Mouse (Mus musculus) lung, embryonic 15.5 days (tissue): ENCODE data around the gene Agl. TPM values are rescaled to one million over a fixed set of nuclear protein-coding genes. Genes with fewer than 3 reads are reported as not detected.
"Not testable (repeated sequence)": the region's sequence is repeated elsewhere in the genome, so short reads cannot be mapped to it uniquely, and the experiment has no call there.

ENCODE experiments used
- ATAC-seq: fragments of 200-750 bp; cut with Nextera tagmentation; 2 replicates; pipeline ENCODE4 v1.8.0; 2017; ENCODE audit warnings: moderate number of reproducible peaks, borderline replicate concordance; ENCODE audit not compliant: low FRiP score, low TSS enrichment; ENCODE audit errors: extremely low read depth
- H3K27ac ChIP-seq: fragments of 300-500 bp; sonication (generic); 2 replicates; pipeline ENCODE4 v1.5.1; 2015; ENCODE audit warnings: moderate library complexity, mild to moderate bottlenecking, inconsistent platforms
- H3K27me3 ChIP-seq: fragments of 300-500 bp; sonication (generic); 2 replicates; pipeline ENCODE4 v1.6.1; 2015; ENCODE audit warnings: inconsistent platforms
- H3K36me3 ChIP-seq: fragments of 300-500 bp; sonication (generic); 2 replicates; pipeline ENCODE4 v1.6.1; 2015; ENCODE audit warnings: inconsistent platforms
- H3K4me1 ChIP-seq: fragments of 300-500 bp; sonication (generic); 2 replicates; pipeline ENCODE4 v1.6.1; 2015; ENCODE audit warnings: inconsistent platforms
- H3K4me2 ChIP-seq: fragments of 300-500 bp; sonication (generic); 2 replicates; pipeline ENCODE4 v1.6.1; 2015; ENCODE audit warnings: inconsistent platforms, mild to moderate bottlenecking, moderate library complexity
- H3K4me3 ChIP-seq: fragments of 300-500 bp; sonication (generic); 2 replicates; pipeline ENCODE4 v1.5.1; 2015; ENCODE audit warnings: mild to moderate bottlenecking, inconsistent platforms
- H3K9ac ChIP-seq: fragments of 300-500 bp; sonication (generic); 2 replicates; pipeline ENCODE4 v1.6.1; 2015; ENCODE audit warnings: inconsistent platforms
- H3K9me3 ChIP-seq: fragments of 300-500 bp; sonication (generic); 2 replicates; pipeline ENCODE4 v1.6.1; 2016; ENCODE audit warnings: inconsistent platforms
- WGBS: fragments of 180-500 bp; shearing (Covaris S2); methylation state at CpG from one replicate; pipeline ENCODE4 v1.1.7; 2015; 5-methylcytosine and 5-hydroxymethylcytosine counted together
- polyA plus RNA-seq: library from polyadenylated mRNA; unstranded; fragments of >200 nt; fragmentation: Nextera tagmentation; extraction: Ambion mirVana; gene quantifications from 2 replicates; pipeline ENCODE4 v1.2.1, GENCODE M21; 2015

Agl gene
- polyA plus RNA-seq, 1 experiment from 2014 or later: 17.7 TPM

DNA sequence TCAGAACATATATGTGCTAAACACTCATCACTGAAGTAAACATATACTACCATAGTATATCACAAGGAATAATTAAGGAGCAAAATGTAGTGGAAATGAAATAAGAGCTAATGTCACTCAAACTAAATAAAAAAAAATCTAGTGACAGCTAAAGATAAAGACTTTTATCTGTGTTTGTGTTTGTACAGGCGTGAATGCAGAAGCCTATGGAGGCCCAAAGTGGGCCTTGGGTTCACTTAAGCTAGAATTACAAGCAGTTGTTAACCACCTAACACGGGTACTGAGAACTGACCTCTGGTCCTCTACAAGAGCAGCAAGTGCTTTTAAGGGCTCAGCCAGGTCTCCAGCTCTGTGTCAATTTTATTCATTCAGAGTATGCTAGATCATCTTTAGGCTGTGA is 31.0 kb downstream of the Agl start:
- Histone ChIP-seq H3K9ac (no peak overlapping the region), H3K27ac (no peak overlapping the region), H3K4me3 (no peak overlapping the region), H3K4me2 (no peak overlapping the region), H3K4me1 (no peaks in the 10 kb centered on the region), H3K36me3 (peaks cover 37% of the 10 kb centered on the region), H3K9me3 (no peaks in the 10 kb centered on the region), H3K27me3 (no peaks in the 10 kb centered on the region)
- no peak for ATAC-seq
- WGBS: 79% methylated on average over 2 of the region's 2 CpGs

DNA sequence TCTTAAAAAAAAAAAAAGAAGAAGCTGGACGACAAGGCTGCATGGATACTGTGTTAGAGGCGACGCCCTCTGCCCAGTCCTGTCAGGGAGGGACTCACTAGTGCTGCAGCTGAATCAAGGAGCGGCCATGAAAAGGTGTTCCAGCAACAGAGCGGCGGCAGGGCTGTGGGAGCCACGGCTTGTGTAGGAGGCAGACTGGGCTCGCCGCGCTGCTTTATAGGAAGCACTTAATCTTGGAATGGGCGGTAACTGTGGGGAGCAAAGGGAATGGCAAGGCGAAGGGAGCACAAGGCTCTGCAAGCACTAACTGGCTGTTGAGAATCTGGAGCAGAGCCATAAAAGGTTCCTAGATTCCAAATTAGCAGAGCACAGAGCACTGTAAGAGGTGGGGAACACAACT is 34.1 kb downstream of the Agl start:
- H3K27me3 ChIP-seq: no peaks in the 10 kb centered on the region
- H3K27ac ChIP-seq: no peak overlapping the region
- no peaks in the 10 kb centered on the region for H3K9me3 ChIP-seq
- H3K4me3 ChIP-seq: no peak overlapping the region
- no peaks in the 10 kb centered on the region for H3K4me1 ChIP-seq
- peaks cover 31% of the 10 kb centered on the region for H3K36me3 ChIP-seq
- H3K4me2 ChIP-seq: no peak overlapping the region
- no peak overlapping the region for H3K9ac ChIP-seq
- 86% methylated on average over 12 of the region's 12 CpGs for WGBS
- ATAC-seq: no peak

DNA sequence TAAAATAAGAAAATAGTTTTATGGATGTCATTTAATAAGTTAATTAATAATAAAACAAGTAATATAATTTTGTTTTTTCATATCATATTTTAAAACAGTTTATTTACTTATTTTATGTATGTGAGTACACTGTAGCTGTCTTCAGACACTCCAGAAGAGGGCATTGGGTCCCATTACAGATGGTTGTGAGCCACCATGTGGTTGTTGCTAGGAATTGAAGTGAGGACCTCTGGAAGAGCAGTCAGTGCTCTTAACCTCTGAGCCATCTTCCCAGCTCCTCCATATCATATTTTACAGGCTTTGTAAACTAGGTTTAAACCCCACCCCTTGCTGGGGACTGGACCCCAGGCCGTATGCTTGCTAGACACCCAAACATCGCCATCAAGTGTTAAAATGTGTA is 36.4 kb downstream of the Agl start:
- ATAC-seq: no peak
- H3K9ac ChIP-seq: no peak overlapping the region

DNA sequence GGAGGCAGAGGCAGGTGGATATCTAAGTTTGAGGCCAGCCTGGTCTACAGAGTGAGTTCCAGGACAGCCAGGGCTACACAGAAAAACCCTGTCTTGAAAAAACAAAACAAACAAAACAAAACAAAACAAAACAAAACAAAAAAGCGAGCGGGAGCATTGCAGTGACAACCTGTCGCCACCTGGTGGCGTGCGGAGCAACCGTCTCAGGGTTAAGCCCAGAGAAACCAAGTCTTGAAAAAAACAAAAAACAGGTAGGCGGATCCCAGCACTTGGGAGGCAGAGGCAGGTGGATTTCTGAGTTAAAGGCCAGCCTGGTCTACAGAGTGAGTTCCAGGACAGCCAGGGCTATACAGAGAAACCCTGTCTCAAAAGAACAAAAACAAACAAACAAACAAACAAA is 41.0 kb downstream of the Agl start:
- not testable (repeated sequence) for ATAC-seq, H3K27me3 ChIP-seq, H3K4me2 ChIP-seq, H3K4me3 ChIP-seq, H3K9ac ChIP-seq, H3K4me1 ChIP-seq, H3K9me3 ChIP-seq, H3K27ac ChIP-seq
- H3K36me3 ChIP-seq: peaks cover 25% of the 10 kb centered on the region
- WGBS: 91% methylated on average over 7 of the region's 7 CpGs

More for the DNA sequence above, 36.4 kb downstream of the Agl start:
- H3K4me2 ChIP-seq: no peak overlapping the region
- no peak overlapping the region for H3K4me3 ChIP-seq
- no peak overlapping the region for H3K27ac ChIP-seq
- H3K27me3 ChIP-seq: no peaks in the 10 kb centered on the region
- H3K36me3 ChIP-seq: peaks cover 25% of the 10 kb centered on the region
- no peaks in the 10 kb centered on the region for H3K9me3 ChIP-seq
- no peaks in the 10 kb centered on the region for H3K4me1 ChIP-seq
- 77% methylated on average over 2 of the region's 2 CpGs for WGBS

DNA sequence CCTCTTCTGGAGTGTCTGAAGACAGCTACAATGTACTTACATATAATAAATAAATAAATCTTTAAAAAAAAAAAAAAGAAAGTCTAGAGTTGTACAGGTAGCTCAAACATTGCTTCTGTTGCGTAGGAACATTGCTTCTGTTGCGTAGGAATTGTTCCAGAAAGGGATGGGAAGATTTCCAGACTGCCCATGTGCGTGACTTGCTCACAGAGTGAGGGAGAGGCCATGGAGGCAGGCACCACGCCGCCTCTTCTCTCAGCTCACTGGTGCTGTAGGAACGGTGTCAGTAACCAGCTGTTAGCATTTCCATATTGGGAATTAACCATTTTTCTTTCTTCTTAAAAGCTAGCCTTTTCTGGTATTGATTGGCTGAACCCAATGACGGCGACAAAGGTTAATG is 55.1 kb downstream of the Agl start:
- 87% methylated on average over 8 of the region's 8 CpGs for WGBS
- H3K27ac ChIP-seq: no peak overlapping the region
- peaks cover 18% of the 10 kb centered on the region for H3K36me3 ChIP-seq

DNA sequence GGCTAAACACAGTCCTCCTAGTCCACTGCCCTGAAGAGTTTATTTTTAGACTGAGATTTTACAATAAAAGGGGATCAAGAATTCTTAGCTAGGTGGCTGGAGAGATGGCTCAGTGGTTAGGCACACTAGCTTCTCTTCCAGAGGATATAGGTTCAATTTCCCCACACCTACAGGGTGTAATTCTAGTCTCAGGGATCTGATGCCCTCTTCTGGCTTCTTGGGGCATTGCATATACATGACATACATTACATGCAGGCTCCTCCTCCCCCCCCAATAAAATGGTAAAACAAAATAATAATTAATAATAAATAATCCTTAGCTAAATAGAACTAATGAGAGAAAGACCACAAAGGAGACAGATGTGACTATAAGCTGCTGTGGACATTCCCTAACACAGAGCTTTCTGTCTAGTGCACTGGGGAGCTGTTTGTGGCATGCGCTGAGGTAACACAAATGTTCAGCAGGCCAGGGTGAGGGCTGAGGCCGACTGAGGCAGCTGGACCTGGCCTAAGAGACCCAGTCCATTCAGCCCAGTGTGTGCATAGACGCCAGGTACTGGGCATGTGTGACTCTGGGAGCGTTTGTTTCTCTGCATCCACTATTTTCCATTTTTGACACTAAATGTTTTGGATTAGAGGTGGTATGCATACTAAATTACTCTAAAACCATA is 56.6 kb downstream of the Agl start:
- no peak overlapping the region for H3K9ac ChIP-seq
- WGBS: 79% methylated on average over 4 of the region's 4 CpGs
- no peaks in the 10 kb centered on the region for H3K27me3 ChIP-seq
- H3K9me3 ChIP-seq: no peaks in the 10 kb centered on the region
- H3K4me3 ChIP-seq: no peak overlapping the region
- no peak for ATAC-seq
- no peak overlapping the region for H3K27ac ChIP-seq
- peaks cover 15% of the 10 kb centered on the region; the same call in 1 of the 2 replicates for H3K36me3 ChIP-seq
- H3K4me1 ChIP-seq: no peaks in the 10 kb centered on the region
- H3K4me2 ChIP-seq: no peak overlapping the region

More for the DNA sequence above, 55.1 kb downstream of the Agl start:
- H3K27me3 ChIP-seq: no peaks in the 10 kb centered on the region
- no peaks in the 10 kb centered on the region for H3K4me1 ChIP-seq
- H3K4me3 ChIP-seq: no peak overlapping the region
- H3K9me3 ChIP-seq: no peaks in the 10 kb centered on the region
- H3K9ac ChIP-seq: no peak overlapping the region
- ATAC-seq: no peak
- H3K4me2 ChIP-seq: no peak overlapping the region

DNA sequence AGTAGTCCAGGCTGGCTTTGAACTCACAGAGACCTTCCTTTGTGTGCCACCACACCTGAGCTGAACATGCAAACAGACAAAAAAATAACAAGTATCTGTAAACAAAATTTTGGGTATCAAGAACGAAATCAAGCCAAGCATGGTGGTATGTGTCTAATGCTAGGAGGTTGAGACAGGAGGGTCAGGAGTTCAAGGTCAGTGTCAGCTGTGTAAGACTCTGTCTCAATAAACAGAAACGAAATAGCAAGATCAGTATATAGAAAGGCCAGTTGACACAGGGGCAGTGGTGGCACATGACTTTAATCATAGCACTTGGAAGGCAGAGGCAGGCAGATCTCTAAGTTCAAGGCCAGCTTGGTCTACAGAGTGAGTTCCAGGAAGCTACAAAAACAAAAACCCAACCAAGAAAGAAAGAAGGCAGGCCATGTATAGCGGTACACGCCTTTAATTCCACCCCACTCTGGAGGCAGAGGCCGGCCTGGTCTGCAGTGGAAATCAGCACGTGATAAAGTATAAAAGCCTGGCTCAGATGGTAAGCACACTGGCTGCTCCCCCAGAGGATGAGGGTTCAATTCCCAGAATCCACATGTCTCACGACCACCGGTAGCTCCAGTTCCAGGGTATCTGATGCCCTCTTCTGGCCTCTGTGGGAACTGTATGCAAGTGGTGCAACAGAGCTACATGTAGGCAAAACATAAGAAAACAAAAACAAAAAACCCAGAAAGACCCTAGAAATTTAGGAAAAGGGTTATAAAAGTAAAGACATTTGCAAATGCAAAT is 59.4 kb downstream of the Agl start:
- Histone ChIP-seq H3K9me3 (no peaks in the 10 kb centered on the region), H3K4me3 (no peak overlapping the region), H3K4me1 (no peaks in the 10 kb centered on the region), H3K4me2 (no peak overlapping the region), H3K36me3 (peaks cover 19% of the 10 kb centered on the region), H3K9ac (no peak overlapping the region), H3K27me3 (no peaks in the 10 kb centered on the region), H3K27ac (no peak overlapping the region)
- 57% methylated on average over 8 of the region's 8 CpGs for WGBS
- no peak for ATAC-seq

DNA sequence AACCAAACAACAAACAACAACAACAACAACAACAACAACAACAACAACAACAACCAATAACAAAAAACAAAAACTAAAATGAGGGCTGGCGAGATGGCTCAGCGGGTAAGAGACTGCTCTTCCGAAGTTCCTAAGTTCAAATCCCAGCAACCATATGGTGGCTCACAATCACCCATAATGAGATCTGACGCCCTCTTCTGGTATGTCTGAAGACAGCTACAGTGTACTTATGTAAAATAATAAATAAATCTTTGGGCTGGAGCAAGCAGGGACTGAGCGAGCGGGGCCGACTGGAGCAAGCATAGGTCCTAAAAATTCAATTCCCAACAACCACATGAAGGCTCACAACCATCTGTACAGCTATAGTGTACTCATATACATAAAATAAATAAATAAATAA is 60.3 kb downstream of the Agl start:
- WGBS: 93% methylated on average over 7 of the region's 7 CpGs
- H3K27me3 ChIP-seq, H3K4me3 ChIP-seq, ATAC-seq, H3K9ac ChIP-seq, H3K4me2 ChIP-seq, H3K27ac ChIP-seq, H3K4me1 ChIP-seq, H3K9me3 ChIP-seq: not testable (repeated sequence)
- H3K36me3 ChIP-seq: peaks cover 19% of the 10 kb centered on the region

DNA sequence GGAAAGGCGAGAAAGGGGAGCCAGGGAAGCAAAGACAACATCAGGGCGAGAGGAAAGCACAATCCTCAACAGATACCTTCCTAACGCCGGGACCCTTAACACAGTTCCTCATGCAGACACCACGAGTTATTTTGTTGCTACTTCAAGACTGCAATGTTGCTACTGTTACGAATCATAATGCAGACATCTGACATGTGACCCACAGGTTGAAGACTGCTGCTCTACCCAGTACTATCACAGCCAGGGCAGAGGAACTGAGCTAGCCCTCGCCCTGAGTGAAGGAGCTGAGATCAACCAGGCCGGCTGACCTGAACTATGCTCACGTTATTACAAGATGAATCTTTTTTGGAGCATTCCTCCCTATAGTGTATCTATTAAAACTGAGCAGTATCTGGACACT is 67.0 kb downstream of the Agl start:
- Histone ChIP-seq H3K4me1 (no peaks in the 10 kb centered on the region), H3K27me3 (no peaks in the 10 kb centered on the region), H3K27ac (no peak overlapping the region), H3K9ac (no peak overlapping the region), H3K36me3 (peaks cover 5% of the 10 kb centered on the region), H3K9me3 (no peaks in the 10 kb centered on the region), H3K4me2 (no peak overlapping the region), H3K4me3 (no peak overlapping the region)
- WGBS: 69% methylated on average over 9 of the region's 9 CpGs
- 0 out of 2 replicates have a peak, but pooled peaks have one; percentile 14 for ATAC-seq

DNA sequence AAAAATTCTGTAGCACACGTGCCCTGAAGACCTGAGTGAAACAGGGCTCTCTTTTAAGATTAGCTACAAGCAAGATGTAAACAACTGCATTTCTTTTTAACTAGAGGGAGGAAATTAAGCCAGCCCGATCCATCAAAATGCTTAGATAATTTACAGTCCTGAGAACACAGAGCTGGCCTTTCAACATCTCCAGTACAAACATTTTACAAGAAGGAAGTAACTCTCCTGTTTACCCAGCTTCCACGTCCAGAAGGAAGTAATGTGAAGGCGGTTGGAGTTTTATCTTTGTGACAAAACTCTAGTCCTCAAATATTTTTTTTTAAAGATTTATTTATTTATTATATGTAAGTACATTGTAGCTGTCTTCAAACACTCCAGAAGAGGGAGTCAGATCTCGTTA is 67.9 kb downstream of the Agl start:
- Histone ChIP-seq H3K27me3 (no peaks in the 10 kb centered on the region), H3K4me3 (no peak overlapping the region), H3K4me1 (no peaks in the 10 kb centered on the region), H3K9me3 (no peaks in the 10 kb centered on the region), H3K4me2 (no peak overlapping the region), H3K27ac (no peak overlapping the region), H3K9ac (no peak overlapping the region), H3K36me3 (peaks cover 5% of the 10 kb centered on the region)
- WGBS: 42% methylated on average over 5 of the region's 5 CpGs
- no peak for ATAC-seq

DNA sequence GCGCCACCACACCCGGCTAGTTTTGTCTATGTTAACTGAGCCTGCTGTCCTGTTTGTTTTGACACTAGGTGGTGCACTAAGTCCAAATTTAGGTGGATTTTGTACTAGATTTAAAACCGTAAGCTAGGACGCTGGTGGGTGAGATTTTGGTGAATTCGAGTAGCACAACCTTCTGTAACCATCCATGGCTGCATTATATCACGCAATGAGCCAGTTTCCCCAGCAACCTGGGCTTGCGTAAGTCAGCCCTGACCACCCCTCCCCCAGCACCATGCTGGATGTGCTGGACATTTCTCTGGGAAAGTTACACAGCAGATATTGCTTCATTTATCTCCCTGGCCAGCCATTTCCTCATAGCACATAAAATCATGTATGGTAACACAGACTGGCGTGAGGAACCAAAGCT is 70.6 kb downstream of the Agl start:
- H3K4me1 ChIP-seq: no peaks in the 10 kb centered on the region
- H3K27me3 ChIP-seq: no peaks in the 10 kb centered on the region
- 66% methylated on average over 8 of the region's 8 CpGs for WGBS
- no peak overlapping the region for H3K4me2 ChIP-seq
- ATAC-seq: no peak
- H3K36me3 ChIP-seq: no peaks in the 10 kb centered on the region
- H3K9ac ChIP-seq: no peak overlapping the region
- no peak overlapping the region for H3K4me3 ChIP-seq
- H3K9me3 ChIP-seq: no peaks in the 10 kb centered on the region
- no peak overlapping the region for H3K27ac ChIP-seq

DNA sequence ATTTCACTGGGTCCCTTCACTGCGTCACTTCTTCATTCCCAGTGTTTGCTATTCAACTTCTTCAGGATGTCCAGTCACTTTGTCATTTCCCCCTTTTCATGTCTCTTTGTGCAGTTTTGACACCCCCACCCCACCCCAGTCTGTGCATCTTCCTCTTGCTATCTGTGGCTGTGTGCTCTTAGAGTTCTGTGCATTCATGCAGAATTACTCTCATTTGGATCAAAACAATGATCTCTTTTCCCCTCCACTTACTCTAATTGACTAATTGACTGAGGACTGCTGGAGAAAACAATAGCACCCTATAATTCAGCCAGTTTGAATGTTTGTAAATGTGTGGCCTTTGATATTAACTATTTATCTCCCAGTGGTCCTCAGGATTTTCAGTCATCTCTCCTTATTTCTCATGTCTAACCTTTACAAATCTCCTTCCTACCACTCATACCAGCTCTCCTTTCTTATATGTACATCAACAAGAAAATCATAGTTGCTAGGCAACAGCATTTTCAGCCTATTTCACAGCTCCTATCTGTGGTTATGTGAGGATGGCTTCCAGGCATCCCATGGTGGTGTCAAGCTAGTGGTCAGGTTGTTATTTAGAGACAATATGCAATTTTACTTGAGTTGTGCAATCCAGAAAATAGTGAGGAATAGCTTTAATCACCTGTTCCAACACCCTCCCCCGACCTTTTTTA is 78.3 kb downstream of the Agl start:
- 59% methylated on average over 2 of the region's 2 CpGs for WGBS
- Histone ChIP-seq H3K27ac (no peak overlapping the region), H3K36me3 (no peaks in the 10 kb centered on the region), H3K4me1 (peaks cover 4% of the 10 kb centered on the region; the same call in 1 of the 2 replicates), H3K4me3 (no peak overlapping the region), H3K9me3 (no peaks in the 10 kb centered on the region), H3K27me3 (no peaks in the 10 kb centered on the region), H3K9ac (no peak overlapping the region), H3K4me2 (no peak overlapping the region)
- ATAC-seq: no peak
